Mouse (Mus musculus) stomach, embryonic 14.5 days (tissue): ENCODE measurements around the gene Etfb. TPM values are rescaled to one million over a fixed set of nuclear protein-coding genes. Genes with fewer than 3 reads are reported as not detected.

Experiments
- ATAC-seq: fragments of 200-750 bp; cut with Nextera tagmentation; 2 replicates; pipeline ENCODE4 v1.8.0; 2017; ENCODE audit warnings: low read depth, moderate TSS enrichment; ENCODE audit not compliant: insufficient number of reproducible peaks, insufficient read depth, low FRiP score
- H3K27ac ChIP-seq: fragments of 300-500 bp; sonication (generic); 2 replicates; pipeline ENCODE4 v1.5.1; 2014; ENCODE audit warnings: mild to moderate bottlenecking, low read length, moderate library complexity, mixed read lengths
- H3K27me3 ChIP-seq: fragments of 300-500 bp; sonication (generic); 2 replicates; pipeline ENCODE4 v1.6.1; 2014; ENCODE audit warnings: low read length, control low read depth, mixed read lengths; ENCODE audit not compliant: control insufficient read depth, insufficient read depth
- H3K36me3 ChIP-seq: fragments of 300-500 bp; sonication (generic); 2 replicates; pipeline ENCODE4 v1.6.1; 2014; ENCODE audit warnings: mild to moderate bottlenecking, control low read depth, low read length, moderate library complexity, mixed read lengths; ENCODE audit not compliant: control insufficient read depth, insufficient read depth
- H3K4me1 ChIP-seq: fragments of 300-500 bp; sonication (generic); 2 replicates; pipeline ENCODE4 v1.6.1; 2014; ENCODE audit warnings: low read length, control low read depth, mixed read lengths; ENCODE audit not compliant: control insufficient read depth, insufficient read depth
- H3K4me2 ChIP-seq: fragments of 300-500 bp; sonication (generic); replicated peaks from 2 replicates; pipeline ENCODE4 v1.6.1; 2014; ENCODE audit warnings: low read depth, low read length, control low read depth
- H3K4me3 ChIP-seq: fragments of 300-500 bp; sonication (generic); 2 replicates; pipeline ENCODE4 v1.5.1; 2014; ENCODE audit warnings: low read depth, low read length, control low read depth
- H3K9ac ChIP-seq: fragments of 300-500 bp; sonication (generic); replicated peaks from 2 replicates; pipeline ENCODE4 v1.6.1; 2014; ENCODE audit warnings: low read depth, mild to moderate bottlenecking, control low read depth, low read length, moderate library complexity, mixed read lengths
- H3K9me3 ChIP-seq: fragments of 300-500 bp; sonication (generic); 2 replicates; pipeline ENCODE4 v1.6.1; 2016; ENCODE audit warnings: low read depth, low read length, control low read depth; ENCODE audit not compliant: control insufficient read depth
- WGBS: fragments of 180-500 bp; shearing (Covaris S2); extraction: QIAGEN DNeasy Blood & Tissue Kit; methylation state at CpG from one replicate; pipeline ENCODE4 v1.1.7; 2014; 5-methylcytosine and 5-hydroxymethylcytosine counted together
- polyA plus RNA-seq: library from polyadenylated mRNA; unstranded; fragments of >200 nt; fragmentation: Nextera tagmentation; extraction: Ambion mirVana; gene quantifications from 2 replicates; pipeline ENCODE4 v1.2.1, GENCODE M21; 2014

Gene Etfb
- polyA plus RNA-seq, 1 experiment from 2014 or later = 313 TPM

- Histone ChIP-seq H3K27me3 (no peaks in the 10 kb centered on the region), H3K4me3 (no peak overlapping the region), H3K27ac (no peak overlapping the region), H3K9ac (no peak overlapping the region), H3K4me1 (no peaks in the 10 kb centered on the region), H3K9me3 (no peaks in the 10 kb centered on the region), H3K36me3 (no peaks in the 10 kb centered on the region), H3K4me2 (no peak overlapping the region)
- ATAC-seq = no peak
- 69% methylated on average over 3 of the region's 3 CpGs for WGBS
These were observed 19.8 kb upstream of the Etfb start for GRCm38 (mm10) chr7:43423991-43424625.

- Histone ChIP-seq H3K4me2 (no peak within 1 kb of the TSS), H3K4me1 (no peaks in the 10 kb centered on the region)
- WGBS = 81% methylated on average over 8 of the region's 8 CpGs
These were observed 16.5 kb upstream of the Etfb start, which contains the start of gene Lim2 for GRCm38 (mm10) chr7:43427406-43427805. Gene Lim2, plus strand, starts transcription at chr7:43427670.

DNA sequence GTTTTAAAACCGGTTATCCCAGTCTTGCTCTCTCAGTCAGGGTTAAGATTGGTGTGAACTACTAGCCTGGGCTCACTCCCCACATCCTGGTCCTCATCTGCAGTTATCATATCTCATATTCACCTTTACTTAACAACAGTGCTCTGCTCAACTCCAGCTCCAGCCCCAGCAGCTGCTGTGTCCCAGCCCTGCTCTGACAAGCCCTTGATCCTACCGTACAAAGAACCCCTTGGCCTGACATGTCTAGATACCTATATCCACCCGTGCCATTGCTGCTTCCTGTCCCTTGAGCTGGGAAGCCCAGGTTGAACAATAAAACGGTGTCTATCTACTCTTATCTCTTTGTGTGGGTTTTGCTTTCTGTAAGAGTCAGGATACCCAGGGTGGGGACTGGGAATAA lies 14.4 kb upstream of the Etfb start:
- WGBS = 46% methylated on average over 4 of the region's 4 CpGs
- ATAC-seq = no peak
- no peak overlapping the region for H3K4me3 ChIP-seq

More at GRCm38 (mm10) chr7:43427406-43427805, 16.5 kb upstream of the Etfb start, which contains the start of gene Lim2:
- H3K9ac ChIP-seq = no peak within 1 kb of the TSS
- H3K27me3 ChIP-seq = no peaks in the 10 kb centered on the region
- H3K36me3 ChIP-seq = no peaks in the 10 kb centered on the region
- no peak within 1 kb of the TSS for H3K27ac ChIP-seq
- H3K9me3 ChIP-seq = no peaks in the 10 kb centered on the region
- ATAC-seq = no peak
- H3K4me3 ChIP-seq = no peak within 1 kb of the TSS

GRCm38 (mm10) chr7:43432891-43433290 lies 11.0 kb upstream of the Etfb start:
- Histone ChIP-seq H3K9ac (no peak overlapping the region), H3K4me3 (no peak overlapping the region), H3K27me3 (no peaks in the 10 kb centered on the region), H3K4me1 (no peaks in the 10 kb centered on the region), H3K4me2 (no peak overlapping the region), H3K9me3 (no peaks in the 10 kb centered on the region), H3K36me3 (no peaks in the 10 kb centered on the region), H3K27ac (no peak overlapping the region)
- no peak for ATAC-seq
- 63% methylated on average over 4 of the region's 4 CpGs for WGBS

More for the DNA sequence above, 14.4 kb upstream of the Etfb start:
- H3K27me3 ChIP-seq = no peaks in the 10 kb centered on the region
- no peaks in the 10 kb centered on the region for H3K36me3 ChIP-seq
- no peak overlapping the region for H3K9ac ChIP-seq
- no peak overlapping the region for H3K4me2 ChIP-seq
- H3K27ac ChIP-seq = no peak overlapping the region
- no peaks in the 10 kb centered on the region for H3K9me3 ChIP-seq
- no peaks in the 10 kb centered on the region for H3K4me1 ChIP-seq

DNA sequence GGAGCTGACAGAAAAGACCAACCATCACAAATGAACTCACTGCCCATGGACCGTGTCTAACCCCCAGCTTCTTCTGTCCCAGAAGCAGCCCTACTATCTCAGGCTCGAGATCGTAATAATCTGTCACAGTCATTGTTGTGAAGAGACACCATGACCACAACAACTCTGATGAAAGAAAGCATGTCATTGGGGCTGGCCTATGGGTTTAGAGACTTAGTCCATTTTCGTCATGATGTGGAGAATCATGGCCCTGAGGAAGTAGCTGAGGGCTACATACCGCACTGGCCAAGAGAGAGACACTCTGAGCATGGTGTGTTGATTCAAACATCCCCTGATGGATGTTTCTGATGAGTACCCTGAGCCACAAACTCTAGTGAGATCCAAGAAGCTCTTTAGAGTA lies 9.2 kb upstream of the Etfb start:
- no peak overlapping the region for H3K27ac ChIP-seq
- no peaks in the 10 kb centered on the region for H3K27me3 ChIP-seq
- no peak overlapping the region for H3K9ac ChIP-seq
- 86% methylated on average over 5 of the region's 5 CpGs for WGBS
- no peak for ATAC-seq
- H3K4me1 ChIP-seq = no peaks in the 10 kb centered on the region
- no peaks in the 10 kb centered on the region for H3K9me3 ChIP-seq
- H3K36me3 ChIP-seq = no peaks in the 10 kb centered on the region
- H3K4me2 ChIP-seq = no peak overlapping the region
- no peak overlapping the region for H3K4me3 ChIP-seq

GRCm38 (mm10) chr7:43436341-43437255 lies 7.3 kb upstream of the Etfb start, which contains the start of gene Nkg7:
Gene Nkg7, plus strand, starts transcription at chr7:43437073.
- no peaks in the 10 kb centered on the region for H3K27me3 ChIP-seq
- no peaks in the 10 kb centered on the region for H3K9me3 ChIP-seq
- no peak; the same call in 1 of the 2 replicates for ATAC-seq
- H3K9ac ChIP-seq = no peak within 1 kb of the TSS
- no peak within 1 kb of the TSS for H3K4me2 ChIP-seq
- no peaks in the 10 kb centered on the region for H3K36me3 ChIP-seq
- WGBS = 63% methylated on average over 10 of the region's 10 CpGs
- H3K4me1 ChIP-seq = no peaks in the 10 kb centered on the region
- no peak within 1 kb of the TSS for H3K4me3 ChIP-seq
- H3K27ac ChIP-seq = no peak within 1 kb of the TSS

DNA sequence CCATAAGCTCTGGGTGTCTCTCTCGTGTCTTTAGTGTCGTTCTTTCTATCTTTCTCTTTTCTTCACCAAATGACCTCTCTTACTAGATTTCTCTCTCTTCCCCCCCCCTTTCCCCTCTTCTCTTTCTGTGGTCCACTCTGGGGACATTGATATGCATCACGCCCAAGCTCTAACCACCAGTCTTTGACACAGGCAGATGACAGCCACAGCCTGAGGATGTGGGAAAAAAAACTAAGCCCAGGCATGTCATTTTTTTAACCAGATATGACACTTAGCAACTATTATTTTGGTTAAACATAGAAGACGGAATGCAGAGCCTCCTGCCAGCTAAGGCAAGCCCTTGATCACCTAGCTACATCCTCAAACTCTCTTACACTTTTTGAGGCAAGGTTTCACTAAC lies 5.3 kb upstream of the Etfb start:
- ATAC-seq = no peak
- no peaks in the 10 kb centered on the region for H3K36me3 ChIP-seq
- peaks cover 5% of the 10 kb centered on the region for H3K4me1 ChIP-seq
- H3K4me3 ChIP-seq = no peak overlapping the region
- no peak overlapping the region for H3K27ac ChIP-seq
- H3K27me3 ChIP-seq = no peaks in the 10 kb centered on the region
- no peak overlapping the region for H3K4me2 ChIP-seq
- H3K9ac ChIP-seq = no peak overlapping the region
- WGBS = 79% methylated on average over 4 of the region's 4 CpGs
- no peaks in the 10 kb centered on the region for H3K9me3 ChIP-seq

DNA sequence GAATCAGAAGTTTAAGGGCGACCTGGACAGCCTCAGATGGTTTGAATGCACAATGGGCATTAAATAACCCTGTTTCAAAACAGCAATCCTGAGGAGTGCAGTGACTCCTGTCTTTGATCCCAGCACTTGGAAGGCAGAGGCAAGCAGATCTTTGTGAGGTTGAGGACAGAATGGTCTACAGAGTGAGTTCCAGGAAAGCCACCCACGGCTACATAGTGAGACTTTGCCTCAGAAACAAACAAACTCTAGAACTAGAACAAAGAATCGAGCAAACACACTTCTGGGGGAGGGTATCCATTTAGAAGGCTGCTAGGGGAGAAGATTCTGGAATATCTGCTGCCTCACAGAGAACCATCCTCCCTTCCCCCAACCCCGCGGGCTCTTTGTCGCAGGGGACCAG lies 3.4 kb upstream of the Etfb start, which contains the start of gene Cldnd2:
TSS of gene Cldnd2 (plus strand) at position 301 of the 400 bp plus-strand sequence.
- Histone ChIP-seq H3K4me2 (no peak within 1 kb of the TSS), H3K36me3 (no peaks in the 10 kb centered on the region), H3K27me3 (no peaks in the 10 kb centered on the region), H3K9ac (no peak within 1 kb of the TSS), H3K27ac (no peak within 1 kb of the TSS), H3K4me3 (no peak within 1 kb of the TSS), H3K9me3 (no peaks in the 10 kb centered on the region), H3K4me1 (peaks cover 12% of the 10 kb centered on the region)
- 79% methylated on average over 6 of the region's 6 CpGs for WGBS
- ATAC-seq = no peak
